Mouse (Mus musculus) hindbrain, embryonic 16.5 days (tissue): ENCODE results near the gene Hspd1. TPM values are rescaled to one million over a fixed set of nuclear protein-coding genes. Genes with fewer than 3 reads are reported as not detected.

ENCODE experiments used
- ATAC-seq: fragments of 200-750 bp; cut with Nextera tagmentation; 2 replicates; pipeline ENCODE4 v1.8.0; 2017; ENCODE audit warnings: moderate TSS enrichment, moderate library complexity
- H3K27ac ChIP-seq: fragments of 300-500 bp; sonication (generic); 2 replicates; pipeline ENCODE4 v1.5.1; 2014; ENCODE audit warnings: low read depth, mild to moderate bottlenecking, control low read depth, low read length, moderate library complexity
- H3K27me3 ChIP-seq: fragments of 300-500 bp; sonication (generic); replicated peaks from 2 replicates; pipeline ENCODE4 v1.6.1; 2014; ENCODE audit warnings: low read length; ENCODE audit not compliant: control insufficient read depth, insufficient read depth
- H3K36me3 ChIP-seq: fragments of 300-500 bp; sonication (generic); 2 replicates; pipeline ENCODE4 v1.6.1; 2014; ENCODE audit warnings: mild to moderate bottlenecking, low read length, moderate library complexity, mixed read lengths; ENCODE audit not compliant: control insufficient read depth, insufficient read depth
- H3K4me1 ChIP-seq: fragments of 300-500 bp; sonication (generic); 2 replicates; pipeline ENCODE4 v1.6.1; 2014; ENCODE audit warnings: low read depth, low read length; ENCODE audit not compliant: control insufficient read depth, insufficient read depth
- H3K4me2 ChIP-seq: fragments of 300-500 bp; sonication (generic); 2 replicates; pipeline ENCODE4 v1.6.1; 2014; ENCODE audit warnings: mild to moderate bottlenecking, low read length, control low read depth, moderate library complexity
- H3K4me3 ChIP-seq: fragments of 300-500 bp; sonication (generic); 2 replicates; pipeline ENCODE4 v1.5.1; 2014; ENCODE audit warnings: mild to moderate bottlenecking, low read length, control low read depth, moderate library complexity
- H3K9ac ChIP-seq: fragments of 300-500 bp; sonication (generic); 2 replicates; pipeline ENCODE4 v1.6.1; 2014; ENCODE audit warnings: low read depth, mild to moderate bottlenecking, control low read depth, low read length, moderate library complexity
- H3K9me3 ChIP-seq: fragments of 300-500 bp; sonication (generic); 2 replicates; pipeline ENCODE4 v1.6.1; 2014; ENCODE audit warnings: mild to moderate bottlenecking, low read length, moderate library complexity; ENCODE audit not compliant: control insufficient read depth
- WGBS: fragments of 180-500 bp; shearing (Covaris S2); extraction: QIAGEN DNeasy Blood & Tissue Kit; methylation state at CpG from one replicate; pipeline ENCODE4 v1.1.7; 2014; 5-methylcytosine and 5-hydroxymethylcytosine counted together
- polyA plus RNA-seq: library from polyadenylated mRNA; unstranded; fragments of >200 nt; fragmentation: Nextera tagmentation; extraction: Ambion mirVana; gene quantifications from 2 replicates; pipeline ENCODE4 v1.2.1, GENCODE M21; 2015

Gene Hspd1
- polyA plus RNA-seq, 1 experiment from 2014 or later: 284 TPM

DNA sequence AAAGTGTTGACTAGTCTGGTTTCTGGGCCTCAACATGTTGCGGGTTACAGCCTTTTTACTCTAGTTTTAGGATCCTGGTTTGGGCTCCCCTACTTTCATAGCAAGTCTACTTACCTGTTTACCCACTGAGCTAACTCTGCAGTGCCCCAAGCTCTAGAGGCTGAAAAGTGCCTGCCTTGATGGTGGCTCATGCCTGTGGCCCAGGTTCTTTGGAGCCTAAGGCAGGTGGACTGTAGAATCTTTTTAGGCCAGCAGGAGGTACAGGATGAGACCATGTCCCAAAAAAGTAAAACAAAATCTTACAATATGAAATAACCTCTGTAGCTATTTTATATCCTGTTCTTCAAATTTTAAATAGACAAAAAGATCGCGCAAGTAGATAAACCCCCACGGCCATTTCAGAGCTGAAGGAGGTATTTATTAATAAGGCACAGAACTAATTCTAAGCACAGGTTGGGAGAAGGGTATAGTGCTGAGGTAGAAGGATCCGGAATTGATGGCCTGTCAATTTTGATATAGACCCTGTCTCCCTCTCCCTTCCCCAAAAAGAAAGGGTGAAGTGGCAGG lies 1.5 kb upstream of the Hspd1 start:
- no peaks in the 10 kb centered on the region for H3K27me3 ChIP-seq
- no peaks in the 10 kb centered on the region for H3K9me3 ChIP-seq
- WGBS: 92% methylated on average over 5 of the region's 5 CpGs
- H3K4me3 ChIP-seq: no peak overlapping the region
- peaks cover 9% of the 10 kb centered on the region; the same call in 1 of the 2 replicates for H3K36me3 ChIP-seq
- no peak overlapping the region for H3K9ac ChIP-seq
- ATAC-seq: no peak
- peak overlapping the region; percentile 79 for H3K4me2 ChIP-seq
- H3K27ac ChIP-seq: no peak overlapping the region
- H3K4me1 ChIP-seq: peaks cover 27% of the 10 kb centered on the region

DNA sequence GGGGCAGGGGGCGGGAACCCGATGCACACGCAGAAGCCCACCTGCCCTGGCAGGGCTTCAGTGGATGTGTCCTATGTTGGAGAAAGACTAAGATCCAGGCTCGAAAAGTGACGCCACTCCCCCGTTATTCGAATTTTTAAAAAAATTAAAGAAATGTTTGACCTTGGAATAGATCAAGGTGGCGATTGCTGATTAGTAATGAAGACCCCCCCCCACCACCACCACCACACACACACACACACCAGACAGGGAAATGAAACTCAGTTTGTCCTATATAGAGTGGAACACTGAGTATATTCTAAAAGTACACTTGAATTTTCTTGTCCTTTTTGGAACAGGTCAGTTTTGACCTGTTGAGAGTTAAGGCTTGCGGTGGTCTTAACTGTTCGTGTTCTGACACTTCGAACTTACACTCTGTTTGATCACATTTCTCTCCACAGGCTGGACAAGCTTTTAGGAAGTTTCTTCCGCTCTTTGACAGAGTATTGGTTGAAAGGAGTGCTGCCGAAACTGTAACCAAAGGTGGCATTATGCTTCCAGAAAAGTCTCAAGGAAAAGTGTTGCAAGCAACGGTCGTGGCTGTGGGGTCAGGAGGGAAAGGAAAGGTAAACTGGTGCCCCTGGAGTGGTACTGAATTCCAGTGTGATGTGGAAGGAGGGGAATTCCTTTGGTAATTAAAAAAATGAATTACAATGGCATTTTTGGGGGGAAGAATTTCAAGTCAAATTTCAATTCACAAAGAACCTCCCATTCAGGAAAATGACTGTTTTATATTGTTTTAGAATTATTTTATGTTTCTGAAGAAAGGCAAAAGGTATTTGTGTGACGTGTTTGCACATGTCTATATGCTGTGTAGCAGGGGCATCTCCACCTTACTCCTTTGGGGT lies 811 bp upstream of the Hspd1 start:
- peaks cover 12% of the 10 kb centered on the region; the same call in 1 of the 2 replicates for H3K36me3 ChIP-seq
- WGBS: 6% methylated on average over 16 of the region's 16 CpGs
- ATAC-seq: no peak
- peak overlapping the region; percentile 89 for H3K4me3 ChIP-seq
- H3K9ac ChIP-seq: peak overlapping the region; percentile 89
- peak overlapping the region; percentile 79 for H3K4me2 ChIP-seq
- H3K4me1 ChIP-seq: peaks cover 31% of the 10 kb centered on the region
- no peaks in the 10 kb centered on the region for H3K27me3 ChIP-seq
- no peaks in the 10 kb centered on the region for H3K9me3 ChIP-seq
- H3K27ac ChIP-seq: peak overlapping the region; percentile 95

GRCm38 (mm10) chr1:55087401-55087904 lies 590 bp downstream of the Hspd1 start:
- Histone ChIP-seq H3K4me3 (peak overlapping the region; percentile 89), H3K36me3 (peaks cover 25% of the 10 kb centered on the region), H3K4me1 (peaks cover 32% of the 10 kb centered on the region), H3K9me3 (no peaks in the 10 kb centered on the region), H3K4me2 (peak overlapping the region; percentile 90), H3K27ac (peak overlapping the region; percentile 95), H3K27me3 (no peaks in the 10 kb centered on the region), H3K9ac (peak overlapping the region; percentile 89)
- under 1% methylated on average over 54 of the region's 57 CpGs for WGBS
- ATAC-seq: peak; percentile 64

DNA sequence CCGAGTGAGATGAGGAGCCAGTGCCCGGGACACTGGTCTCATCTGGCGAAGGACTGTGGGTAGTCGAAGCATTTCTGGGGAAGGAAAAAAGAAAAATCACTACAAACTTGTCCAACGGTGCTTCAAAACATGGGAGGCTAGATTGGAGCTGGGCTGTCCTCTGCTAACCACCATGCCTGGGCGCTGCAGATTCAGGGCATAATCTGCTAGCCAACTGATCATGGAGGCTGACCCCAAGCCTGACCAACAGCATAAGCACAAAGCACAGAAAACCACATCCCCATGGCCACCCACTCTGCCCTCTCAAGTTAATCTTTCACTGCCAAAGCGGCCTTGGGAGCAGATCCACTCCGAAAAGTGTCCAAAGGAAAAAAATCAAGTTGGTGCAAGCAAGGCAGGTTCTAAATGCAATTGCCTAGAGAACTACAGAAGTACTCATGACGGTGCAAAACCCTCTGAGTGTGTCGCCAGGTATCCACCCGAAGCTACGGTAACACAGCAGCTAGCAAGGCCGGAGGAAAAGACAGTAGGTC lies 1.1 kb downstream of the Hspd1 start:
- Histone ChIP-seq H3K27ac (peak overlapping the region; percentile 95), H3K36me3 (peaks cover 27% of the 10 kb centered on the region), H3K27me3 (no peaks in the 10 kb centered on the region), H3K4me1 (peaks cover 32% of the 10 kb centered on the region), H3K9ac (peak overlapping the region; percentile 89), H3K4me2 (peak overlapping the region; percentile 90), H3K9me3 (no peaks in the 10 kb centered on the region; the same call in 1 of the 2 replicates), H3K4me3 (peak overlapping the region; percentile 89)
- no peak for ATAC-seq
- WGBS: 1% methylated on average over 13 of the region's 13 CpGs

GRCm38 (mm10) chr1:55085781-55086366 lies 2.2 kb downstream of the Hspd1 start:
- Histone ChIP-seq H3K4me1 (peaks cover 32% of the 10 kb centered on the region), H3K27me3 (no peaks in the 10 kb centered on the region), H3K4me2 (peak overlapping the region; percentile 90), H3K27ac (no peak overlapping the region), H3K9ac (no peak overlapping the region), H3K36me3 (peaks cover 29% of the 10 kb centered on the region), H3K4me3 (no peak overlapping the region), H3K9me3 (no peaks in the 10 kb centered on the region; the same call in 1 of the 2 replicates)
- ATAC-seq: no peak
- WGBS: 51% methylated on average over 7 of the region's 7 CpGs

GRCm38 (mm10) chr1:55082106-55082505 lies 5.9 kb downstream of the Hspd1 start:
- Histone ChIP-seq H3K9me3 (no peaks in the 10 kb centered on the region; the same call in 1 of the 2 replicates), H3K9ac (no peak overlapping the region), H3K27me3 (no peaks in the 10 kb centered on the region), H3K4me3 (no peak overlapping the region), H3K27ac (no peak overlapping the region), H3K36me3 (peaks cover 48% of the 10 kb centered on the region), H3K4me1 (peaks cover 22% of the 10 kb centered on the region), H3K4me2 (no peak overlapping the region)
- ATAC-seq: no peak
- 82% methylated on average over 1 of the region's 1 CpGs for WGBS

GRCm38 (mm10) chr1:55079677-55080076 lies 8.4 kb downstream of the Hspd1 start:
- H3K9ac ChIP-seq: no peak overlapping the region
- no peaks in the 10 kb centered on the region; the same call in 1 of the 2 replicates for H3K9me3 ChIP-seq
- 94% methylated on average over 4 of the region's 4 CpGs for WGBS
- H3K36me3 ChIP-seq: peaks cover 49% of the 10 kb centered on the region
- H3K27me3 ChIP-seq: no peaks in the 10 kb centered on the region
- no peak overlapping the region for H3K4me3 ChIP-seq
- no peak overlapping the region for H3K4me2 ChIP-seq
- no peak for ATAC-seq
- no peak overlapping the region for H3K27ac ChIP-seq
- peaks cover 5% of the 10 kb centered on the region; the same call in 1 of the 2 replicates for H3K4me1 ChIP-seq

DNA sequence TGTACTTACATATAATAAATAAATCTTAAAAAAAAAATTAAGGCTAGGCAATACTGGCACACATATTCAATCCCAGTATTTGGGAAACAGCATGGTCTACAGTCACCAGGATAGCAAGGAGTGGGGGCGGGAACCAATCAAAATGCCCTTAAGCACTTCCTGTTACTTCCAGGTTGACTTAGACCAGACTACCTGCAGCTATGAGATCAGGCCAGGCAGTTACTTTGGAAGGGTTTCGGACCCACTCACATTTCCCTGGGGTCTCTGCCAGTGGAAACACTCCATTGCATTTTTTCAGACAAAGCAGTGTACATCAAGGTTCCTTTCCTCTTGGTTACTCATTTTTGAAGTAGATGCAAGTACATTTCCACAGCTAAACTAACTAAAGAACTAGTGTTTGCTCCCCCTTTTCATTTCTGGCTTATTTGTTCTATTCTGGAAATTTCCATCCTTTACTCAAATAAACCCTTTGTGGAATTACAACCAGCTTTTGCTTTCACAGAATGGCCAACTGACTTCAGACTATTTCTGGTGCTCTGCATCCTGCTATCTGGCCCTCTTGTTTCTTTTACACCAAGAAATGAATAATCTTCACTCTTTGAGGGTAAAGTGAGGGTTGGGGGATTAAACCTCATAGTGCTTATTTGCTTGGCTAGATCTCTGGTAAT lies 11.1 kb downstream of the Hspd1 start:
- Histone ChIP-seq H3K27me3 (no peaks in the 10 kb centered on the region), H3K4me1 (no peaks in the 10 kb centered on the region), H3K4me3 (no peak overlapping the region), H3K9ac (no peak overlapping the region), H3K36me3 (peaks cover 28% of the 10 kb centered on the region), H3K4me2 (no peak overlapping the region), H3K9me3 (no peaks in the 10 kb centered on the region), H3K27ac (no peak overlapping the region)
- 93% methylated on average over 2 of the region's 2 CpGs for WGBS
- 0 out of 2 replicates have a peak, but pooled peaks have one; percentile 35 for ATAC-seq
